Mouse (Mus musculus) urinary bladder, postnatal 14 days (tissue): Measurements from ENCODE around the gene Ppp1r14d.
A peak's percentile ranks its signal among the peaks of the same experiment; 100 is the strongest.

Source experiments
- DNase-seq: peaks from one replicate; pipeline ENCODE4 v3.0.0; 2021; ENCODE audit warnings: low spot score

Gene Ppp1r14d

DNA sequence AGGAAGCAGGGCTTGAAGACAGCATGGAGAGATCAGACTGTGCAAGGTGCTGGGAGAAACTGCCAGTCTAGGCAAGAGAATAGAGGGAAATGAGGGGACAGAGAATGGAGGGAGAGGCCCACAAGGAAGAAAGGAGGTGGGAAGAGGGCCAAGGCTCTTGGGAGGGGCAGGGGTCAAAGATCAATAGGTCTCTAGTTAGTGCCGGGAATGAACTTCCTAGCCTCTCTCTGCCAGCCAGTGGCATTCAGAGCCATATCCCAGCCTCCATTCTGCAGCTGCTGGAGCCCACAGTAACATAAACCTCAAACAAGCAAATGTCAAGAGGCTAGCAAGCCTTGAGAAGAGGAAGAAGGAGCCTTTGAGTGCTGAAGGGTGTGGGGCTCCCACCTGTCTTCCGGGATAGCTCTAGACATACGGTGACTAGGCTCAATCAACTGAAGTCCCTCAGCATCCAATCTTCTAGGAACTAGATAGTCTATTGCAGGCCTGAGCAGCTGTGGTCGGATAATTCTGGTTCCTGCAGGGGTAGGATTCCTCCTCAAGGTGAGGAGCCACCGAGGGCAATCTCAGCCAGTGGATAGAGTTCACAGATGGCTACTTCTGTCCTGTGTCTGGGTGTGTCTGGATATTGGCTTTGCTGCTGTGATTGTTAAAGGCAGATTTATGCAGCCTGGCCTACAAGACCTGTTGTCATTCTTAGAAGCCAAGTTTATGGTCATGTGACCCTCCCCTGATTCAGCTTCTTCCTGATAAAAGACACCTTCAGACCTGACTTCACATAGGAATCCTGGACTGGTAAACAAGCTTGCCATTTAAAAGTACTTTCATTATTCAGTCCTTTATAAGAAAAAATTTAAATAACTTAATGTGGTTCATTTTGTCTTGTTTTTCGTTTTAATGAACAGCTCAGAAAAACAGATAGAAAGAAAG is at the start of gene Ppp1r14d:
Gene Ppp1r14d (minus strand): TSS at position 132 of the 930 bp plus-strand sequence.
- DNase-seq, result no peak

DNA sequence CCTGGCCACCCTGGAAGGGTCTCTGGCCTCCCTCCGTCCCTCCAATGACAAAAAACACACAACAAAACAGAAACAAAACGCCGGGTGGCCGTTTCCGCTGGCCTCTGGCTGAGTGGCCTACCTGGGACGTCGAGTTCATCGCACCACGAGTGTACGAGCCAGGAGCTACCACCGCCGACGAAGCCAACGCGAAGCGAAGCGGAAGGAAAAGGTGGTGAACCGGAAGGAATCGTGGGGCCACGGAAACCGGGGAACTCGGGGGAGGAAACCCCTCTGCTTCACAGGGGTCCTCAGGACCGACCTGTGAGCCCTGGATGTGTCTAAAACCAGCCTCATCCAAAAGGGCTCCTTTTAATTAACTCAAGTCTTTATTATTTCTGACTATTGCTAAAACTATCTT is 48.1 kb upstream of the Ppp1r14d start:
- DNase-seq, result no peak

DNA sequence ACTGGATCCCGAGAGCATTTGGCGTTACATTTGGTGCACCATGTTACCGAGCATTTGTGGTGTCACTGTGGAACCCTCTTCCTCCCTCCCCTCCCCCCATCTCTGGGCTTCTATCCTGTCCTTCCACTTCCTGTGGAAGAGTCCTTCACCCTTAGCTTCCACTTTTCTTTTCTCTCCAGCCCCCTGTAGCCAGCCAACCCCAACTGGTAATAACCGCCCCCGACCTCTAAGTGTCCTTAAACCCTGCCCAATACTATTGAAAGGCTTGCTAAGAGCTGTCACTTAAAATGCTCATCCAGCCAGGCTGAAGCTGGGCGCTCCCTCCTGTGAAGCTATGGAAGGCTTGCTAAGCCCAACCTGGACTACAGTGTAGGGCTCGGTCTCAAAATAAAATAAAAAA is 47.2 kb upstream of the Ppp1r14d start:
- no peak for DNase-seq

DNA sequence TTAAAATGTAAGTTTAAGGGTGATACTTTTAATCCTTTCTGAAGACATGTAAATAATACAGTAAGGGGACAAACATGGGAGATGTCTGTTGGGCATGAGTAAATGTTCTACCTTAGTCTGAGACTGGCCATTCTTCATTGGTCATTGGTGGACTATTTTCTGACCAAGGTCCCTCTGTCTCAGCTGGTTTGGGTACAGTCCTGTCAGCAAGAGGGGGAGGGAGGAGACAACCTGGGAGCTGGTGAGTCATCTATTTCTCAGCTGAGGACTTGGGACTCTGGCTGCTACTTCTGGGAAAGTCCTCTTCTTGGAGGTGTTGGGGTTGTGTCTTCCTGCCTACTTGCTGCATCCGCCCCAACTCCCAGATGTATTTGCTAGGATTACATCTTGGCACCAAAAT is 44.4 kb upstream of the Ppp1r14d start:
- no peak for DNase-seq

DNA sequence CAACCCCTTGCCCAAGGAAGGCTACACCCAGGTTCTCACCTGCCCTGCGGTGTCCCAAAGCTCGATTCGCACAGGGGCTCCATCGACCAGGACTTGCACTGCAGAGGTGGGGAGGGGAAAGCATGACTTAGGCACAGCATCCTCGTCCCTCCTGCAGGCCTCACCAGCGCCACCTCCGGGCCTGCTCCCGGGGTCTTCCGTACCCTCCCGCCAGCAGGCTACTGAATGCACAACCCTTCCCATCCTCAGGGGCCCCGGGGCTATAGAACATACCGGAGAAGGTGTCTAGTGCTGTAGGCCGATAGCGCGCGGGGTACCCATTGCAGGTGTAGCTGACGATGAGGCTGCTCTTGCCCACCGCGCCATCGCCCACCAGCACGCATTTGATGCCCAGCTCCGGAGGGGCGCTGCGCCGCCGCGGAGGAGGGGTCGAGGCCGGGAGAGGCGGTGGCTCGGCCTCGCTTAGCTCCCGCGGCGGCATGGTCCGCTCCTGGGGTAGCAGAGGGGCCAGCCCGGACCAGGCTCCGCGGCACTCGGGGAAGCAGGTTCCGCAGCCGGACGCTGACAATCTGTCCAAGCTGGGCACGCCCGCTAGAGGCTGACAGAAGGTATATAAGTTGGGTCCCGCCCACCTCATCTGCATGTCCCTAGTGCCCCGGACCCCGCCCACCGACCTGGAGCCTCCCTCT is 41.1 kb upstream of the Ppp1r14d start, which contains the start of gene Rhov:
Gene Rhov (minus strand): TSS at position 630 of the 689 bp plus-strand sequence.
- DNase-seq, result peak; percentile 86

DNA sequence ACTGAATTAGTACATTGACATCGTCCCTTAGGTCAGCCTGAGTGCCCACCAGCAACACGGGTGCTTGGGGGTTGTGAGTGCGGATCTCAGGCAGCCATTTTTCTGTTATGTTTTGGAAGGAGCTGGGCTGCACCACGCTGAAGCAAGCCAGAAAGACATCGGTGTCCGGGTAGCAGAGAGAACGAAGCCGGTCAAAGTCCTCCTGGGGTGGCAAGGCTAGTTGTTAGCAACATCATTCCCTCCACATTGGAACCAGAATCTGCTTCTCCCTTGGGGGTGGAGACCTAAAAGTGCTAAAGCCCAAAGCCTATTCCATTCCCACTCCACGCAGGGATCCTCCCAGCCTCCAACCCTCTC is 40.6 kb upstream of the Ppp1r14d start:
- no peak for DNase-seq

DNA sequence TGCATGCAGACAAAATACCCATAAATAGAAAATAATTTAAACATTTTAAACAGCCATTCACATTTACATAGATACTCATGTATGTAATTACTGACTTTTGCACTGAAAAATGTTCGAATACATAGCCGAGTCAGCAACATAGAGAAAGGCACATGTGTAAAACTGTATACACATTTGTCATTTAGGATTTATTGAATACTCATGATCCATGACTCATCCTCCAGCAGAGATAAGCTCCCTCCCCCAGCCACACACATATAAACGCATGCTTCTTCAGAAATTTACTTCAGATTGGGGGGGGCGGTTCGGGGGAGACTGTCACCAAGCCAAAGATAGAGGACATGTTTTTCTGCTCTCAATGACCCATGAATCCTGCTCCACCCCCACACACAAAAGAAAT is 34.1 kb upstream of the Ppp1r14d start:
- no peak for DNase-seq

DNA sequence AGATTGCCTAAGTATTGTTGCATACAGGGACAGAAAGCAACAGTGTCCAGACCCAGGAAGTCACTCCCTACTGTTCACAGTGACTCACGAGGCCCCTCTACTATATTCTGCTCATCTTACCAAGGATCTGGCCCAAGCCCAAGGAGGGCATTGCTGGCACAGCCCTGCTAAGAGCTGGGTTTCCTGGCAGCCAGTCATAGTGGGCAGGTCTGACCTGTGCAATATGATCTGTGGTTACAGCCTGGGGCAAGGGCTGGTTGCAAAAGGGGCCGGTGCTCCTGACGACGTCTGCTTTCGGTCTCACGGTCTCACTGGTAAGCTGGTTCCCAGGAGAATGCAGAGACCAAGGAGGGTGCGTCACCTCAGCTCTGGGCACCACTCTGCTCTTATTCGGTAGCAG is 33.3 kb upstream of the Ppp1r14d start:
- DNase-seq, result peak; percentile 87

DNA sequence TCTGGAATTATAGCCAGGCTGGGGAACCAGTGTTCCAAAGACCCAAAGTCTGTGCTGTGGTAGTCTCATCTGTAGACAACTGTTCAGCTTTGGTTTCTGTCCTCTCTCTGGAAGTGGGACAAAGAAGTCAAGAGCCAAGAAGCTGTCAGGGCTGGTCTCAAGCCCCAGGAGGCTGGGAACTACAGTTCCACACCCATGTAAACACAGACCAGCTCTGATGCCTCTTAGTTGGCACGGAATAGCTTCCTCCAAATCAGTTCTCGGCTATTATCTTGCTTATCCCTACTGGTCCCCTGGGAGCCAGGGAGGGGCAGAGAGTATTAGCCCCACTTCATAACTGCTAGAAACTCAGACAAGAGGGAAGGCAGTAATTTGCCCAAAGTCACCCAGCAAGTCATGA is 31.6 kb upstream of the Ppp1r14d start:
- DNase-seq, result no peak

DNA sequence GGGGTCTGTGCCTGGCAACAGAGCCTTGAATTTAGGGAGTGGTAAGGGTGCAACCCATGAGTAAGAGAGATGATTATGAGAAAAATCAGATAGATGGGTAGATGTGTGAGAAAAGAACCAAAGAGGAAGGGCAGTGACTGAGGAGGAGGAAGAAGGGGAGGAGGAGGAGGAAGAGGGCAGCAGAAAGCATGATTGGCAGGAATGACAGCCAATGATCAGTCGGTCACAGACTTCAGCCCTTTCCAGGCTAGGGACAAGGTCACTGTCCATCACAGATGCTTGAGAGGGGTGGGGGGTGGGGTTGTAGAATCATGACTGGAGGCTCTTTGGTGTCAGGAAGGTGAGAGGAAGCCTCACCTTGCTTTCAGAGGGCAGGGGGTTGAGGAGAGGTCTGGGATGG is 30.8 kb upstream of the Ppp1r14d start:
- DNase-seq, result no peak

DNA sequence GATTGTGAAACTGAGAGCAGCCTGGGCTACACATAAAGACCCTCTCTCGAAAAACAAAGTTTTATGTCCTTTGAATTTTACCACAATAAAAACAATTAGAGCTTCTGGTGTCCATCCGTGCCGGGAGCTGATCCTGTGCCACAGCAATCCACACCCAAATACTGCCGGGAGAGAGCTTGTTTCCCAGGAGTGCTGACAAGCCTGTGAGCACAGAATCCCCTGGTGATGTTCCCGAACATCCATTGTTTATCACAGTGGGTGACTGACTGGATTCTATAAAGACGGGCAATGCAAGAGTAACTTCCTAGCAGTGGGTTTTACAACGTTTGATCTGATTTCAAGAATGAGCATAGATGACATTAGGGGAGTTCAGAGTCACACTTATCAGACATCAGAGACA is 25.3 kb upstream of the Ppp1r14d start:
- no peak for DNase-seq

DNA sequence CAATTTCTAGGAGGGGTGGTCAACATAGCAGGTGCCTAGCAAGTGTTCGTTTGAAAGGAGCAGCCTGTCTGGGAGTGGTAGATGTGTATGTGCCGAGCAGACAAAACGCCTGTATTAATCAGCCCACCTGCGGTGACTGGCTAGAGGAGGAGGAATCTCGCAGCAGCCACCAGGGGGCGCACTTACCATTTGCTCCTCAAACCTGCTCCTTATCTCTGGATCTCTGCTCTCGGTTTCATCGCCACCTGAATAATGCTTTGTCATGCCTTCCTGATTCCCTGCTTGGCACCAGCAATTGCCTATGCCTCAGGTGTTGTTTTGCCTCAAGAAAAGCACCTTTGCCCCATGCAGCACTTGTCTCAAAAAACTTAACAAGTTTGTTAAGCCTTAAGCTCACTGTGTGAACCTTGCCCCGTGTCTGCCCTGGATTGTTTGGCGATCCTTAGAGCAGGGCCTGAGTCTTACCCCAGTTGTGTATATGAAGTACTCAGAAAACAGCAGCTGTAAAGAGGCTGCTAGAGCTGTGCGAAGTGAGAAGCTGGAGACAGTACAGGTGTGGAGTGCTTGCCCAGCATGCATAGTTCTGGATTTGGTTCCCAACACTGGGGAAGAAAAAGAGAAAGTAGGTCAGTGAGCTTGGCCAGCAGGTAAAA is 21.2 kb upstream of the Ppp1r14d start:
- peak; percentile 93 for DNase-seq

DNA sequence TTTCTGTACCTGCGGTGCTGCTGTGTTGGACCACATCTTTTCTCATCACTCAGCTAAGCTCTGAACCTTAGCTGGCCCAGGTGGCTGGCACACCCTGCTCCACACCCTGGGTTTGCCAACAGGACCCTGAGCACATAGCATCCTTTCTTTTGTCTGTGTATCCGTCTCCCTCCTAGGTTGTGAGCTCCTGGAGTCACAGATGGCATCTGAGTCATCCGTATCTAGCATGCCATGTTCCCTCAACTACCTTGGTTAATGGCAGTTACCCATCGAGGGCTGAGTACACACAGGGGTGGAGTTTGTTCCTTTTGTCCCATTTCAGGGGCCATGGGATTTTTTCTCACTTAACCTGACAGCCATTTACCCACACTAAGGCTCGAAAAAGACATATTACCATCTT is 20.7 kb upstream of the Ppp1r14d start:
- no peak for DNase-seq

DNA sequence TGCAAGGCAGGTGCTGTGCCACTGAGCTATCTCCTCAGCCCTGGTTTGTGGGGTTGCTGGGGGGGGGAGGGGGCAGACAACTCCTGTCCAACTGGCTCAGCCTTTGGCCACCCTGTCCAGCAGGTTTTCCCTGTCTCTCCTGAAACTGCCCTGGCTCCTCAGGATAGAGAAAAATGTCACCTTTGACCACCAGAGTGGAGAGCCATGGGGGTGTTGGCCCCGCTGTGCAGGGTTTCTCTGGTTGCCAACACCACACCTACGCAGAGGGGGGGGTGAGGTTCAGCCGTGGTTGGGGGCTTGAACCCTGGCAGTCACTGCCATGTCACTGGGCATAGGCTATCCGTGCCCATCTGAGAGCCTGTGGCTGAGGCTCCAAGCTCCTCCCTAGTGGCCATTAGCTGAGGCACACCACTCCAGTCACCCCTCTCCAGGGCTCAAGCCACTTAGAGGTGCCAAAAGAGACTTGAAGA is 19.9 kb upstream of the Ppp1r14d start:
- DNase-seq, result peak; percentile 72

DNA sequence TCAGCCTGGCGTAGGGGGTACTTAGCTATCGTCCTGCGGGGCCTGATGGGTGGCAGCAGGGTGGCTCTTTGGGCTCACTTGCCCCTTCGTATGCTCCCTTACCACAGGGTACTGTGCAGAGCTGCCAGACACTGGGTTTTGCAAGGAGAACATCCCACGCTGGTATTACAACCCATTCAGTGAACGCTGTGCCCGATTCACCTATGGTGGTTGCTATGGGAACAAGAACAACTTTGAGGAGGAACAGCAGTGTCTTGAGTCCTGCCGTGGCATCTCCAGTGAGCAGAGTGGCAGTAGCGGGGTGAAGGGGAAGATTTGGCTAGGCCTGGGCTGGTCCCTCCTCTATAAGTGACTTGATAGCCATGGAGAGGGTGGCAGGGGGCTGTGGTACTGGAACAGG is 18.2 kb upstream of the Ppp1r14d start:
- DNase-seq, result no peak

DNA sequence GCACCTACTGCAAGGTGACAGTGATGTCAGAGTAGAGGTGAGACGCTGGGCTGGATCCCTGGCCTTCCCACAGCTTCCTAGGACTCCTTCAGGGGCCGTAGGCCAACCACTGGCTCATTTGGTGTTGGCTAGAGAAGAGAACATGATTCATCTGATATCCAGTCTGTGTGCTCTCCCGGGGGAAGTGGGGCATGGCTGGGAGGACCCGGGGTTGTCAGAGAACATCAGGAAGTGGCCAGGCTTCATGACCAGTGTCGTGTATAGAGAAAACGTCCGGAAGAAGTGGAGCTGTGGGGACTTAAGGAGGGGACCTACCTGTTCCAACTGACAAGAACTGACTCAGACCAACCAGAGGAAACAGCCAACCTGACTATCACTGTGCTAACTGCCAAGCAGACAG is 15.5 kb upstream of the Ppp1r14d start:
- no peak for DNase-seq

DNA sequence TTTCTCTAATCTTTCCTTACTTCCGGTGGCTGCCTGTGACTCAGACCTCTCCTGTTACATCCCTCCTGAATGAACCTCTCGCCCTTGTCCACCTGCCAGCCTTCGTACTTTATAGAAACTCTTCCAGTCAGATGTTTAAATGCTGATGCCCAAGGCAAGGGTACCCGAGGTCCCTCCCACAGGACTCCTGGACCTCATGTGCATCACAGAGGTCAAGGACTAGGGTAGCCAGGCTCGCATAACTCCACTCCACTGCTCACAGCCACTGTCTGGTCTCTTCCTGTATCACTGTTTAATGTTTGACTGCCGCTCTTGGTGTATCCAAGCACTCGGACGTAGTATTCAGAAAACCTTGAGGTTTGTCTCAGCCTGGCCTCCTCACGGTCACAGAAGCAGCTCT is 12.8 kb upstream of the Ppp1r14d start:
- DNase-seq, result no peak

DNA sequence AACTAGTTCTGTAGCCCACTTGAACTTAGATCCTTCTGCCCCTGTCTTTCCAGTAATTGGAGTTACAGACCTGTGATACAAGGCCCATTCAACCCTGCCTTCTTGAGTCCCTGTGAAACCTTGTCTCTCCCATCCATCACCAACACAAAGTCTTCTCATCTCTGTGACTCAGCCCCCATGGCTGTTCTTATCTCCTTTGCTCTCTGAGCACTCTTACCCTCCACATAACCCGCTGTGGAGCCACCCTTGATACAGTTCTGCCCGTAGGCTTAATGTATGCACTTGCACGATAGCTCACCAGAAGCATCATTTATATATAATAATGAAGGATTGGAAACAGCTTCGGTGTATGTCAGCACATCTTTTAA is 11.1 kb upstream of the Ppp1r14d start:
- no peak for DNase-seq

DNA sequence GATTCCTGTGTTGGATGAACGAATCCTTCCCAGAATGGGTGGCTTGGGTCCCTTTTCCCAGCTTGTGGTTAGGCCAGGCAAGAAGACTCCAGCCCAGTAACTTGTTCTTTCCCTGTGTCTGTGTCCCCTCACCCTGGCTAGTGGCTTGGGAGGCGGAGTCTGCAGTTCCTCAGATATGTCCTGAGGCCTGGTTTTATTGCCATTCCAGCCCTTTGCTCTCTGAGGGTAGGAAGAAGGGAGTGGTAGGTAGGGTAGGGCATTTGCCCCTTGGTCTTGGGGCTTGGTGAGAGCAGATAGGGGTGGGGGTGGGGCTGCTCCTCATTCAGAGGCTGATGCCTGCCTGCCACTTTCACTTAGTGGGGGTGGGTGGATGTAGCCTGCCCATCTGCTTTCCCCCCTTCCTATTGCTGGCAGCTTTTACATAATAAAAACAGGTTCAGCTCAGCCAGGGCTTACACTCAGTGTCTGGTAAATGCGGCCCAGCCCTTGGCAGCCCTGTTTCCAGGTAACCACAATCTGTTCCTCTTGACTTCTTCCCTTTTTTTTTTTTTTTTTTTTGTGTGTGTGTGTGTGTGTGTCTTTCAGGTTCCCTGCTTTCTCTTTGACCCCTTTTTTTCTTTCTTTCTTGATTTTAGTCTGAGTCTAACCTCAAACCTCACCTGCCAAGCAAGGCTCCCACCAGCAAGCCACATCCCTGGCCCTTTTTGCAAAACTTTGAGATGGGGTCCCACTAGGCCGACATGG is 10.5 kb upstream of the Ppp1r14d start:
- DNase-seq, result no peak

DNA sequence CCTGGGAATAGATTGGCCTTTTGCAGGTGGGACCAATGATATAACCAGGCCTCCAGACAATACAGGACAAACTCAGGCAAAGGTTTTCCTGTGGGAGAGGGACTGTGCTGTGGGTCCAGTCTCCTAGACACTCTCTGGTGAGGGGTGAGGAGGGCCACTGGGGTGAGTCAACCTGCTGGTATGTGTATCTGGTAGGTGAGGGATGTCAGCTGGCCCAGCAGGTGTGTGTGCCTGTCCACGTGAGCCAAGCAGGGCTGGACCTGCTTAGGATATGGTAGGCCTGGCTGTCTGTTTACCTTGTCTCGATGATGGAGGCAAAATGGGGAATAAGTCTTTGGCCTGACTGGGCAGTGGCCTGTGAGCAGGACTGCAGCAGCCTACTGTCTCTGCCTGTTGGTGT is 9.0 kb upstream of the Ppp1r14d start:
- peak; percentile 78 for DNase-seq

DNA sequence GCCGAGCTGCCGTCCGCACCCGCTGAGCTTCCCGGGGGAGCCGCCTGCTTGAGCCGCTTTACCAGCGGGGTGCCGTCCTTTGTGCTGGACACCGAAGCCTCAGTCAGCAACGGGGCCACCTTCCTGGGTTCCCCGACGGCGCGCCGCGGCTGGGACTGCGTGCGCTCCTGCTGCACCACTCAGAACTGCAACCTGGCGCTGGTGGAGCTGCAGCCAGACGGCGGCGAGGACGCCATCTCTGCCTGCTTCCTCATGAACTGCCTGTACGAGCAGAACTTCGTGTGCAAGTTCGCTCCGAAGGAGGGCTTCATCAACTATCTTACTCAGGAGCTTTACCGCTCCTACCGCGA is 8.1 kb upstream of the Ppp1r14d start:
- peak; percentile 21 for DNase-seq

DNA sequence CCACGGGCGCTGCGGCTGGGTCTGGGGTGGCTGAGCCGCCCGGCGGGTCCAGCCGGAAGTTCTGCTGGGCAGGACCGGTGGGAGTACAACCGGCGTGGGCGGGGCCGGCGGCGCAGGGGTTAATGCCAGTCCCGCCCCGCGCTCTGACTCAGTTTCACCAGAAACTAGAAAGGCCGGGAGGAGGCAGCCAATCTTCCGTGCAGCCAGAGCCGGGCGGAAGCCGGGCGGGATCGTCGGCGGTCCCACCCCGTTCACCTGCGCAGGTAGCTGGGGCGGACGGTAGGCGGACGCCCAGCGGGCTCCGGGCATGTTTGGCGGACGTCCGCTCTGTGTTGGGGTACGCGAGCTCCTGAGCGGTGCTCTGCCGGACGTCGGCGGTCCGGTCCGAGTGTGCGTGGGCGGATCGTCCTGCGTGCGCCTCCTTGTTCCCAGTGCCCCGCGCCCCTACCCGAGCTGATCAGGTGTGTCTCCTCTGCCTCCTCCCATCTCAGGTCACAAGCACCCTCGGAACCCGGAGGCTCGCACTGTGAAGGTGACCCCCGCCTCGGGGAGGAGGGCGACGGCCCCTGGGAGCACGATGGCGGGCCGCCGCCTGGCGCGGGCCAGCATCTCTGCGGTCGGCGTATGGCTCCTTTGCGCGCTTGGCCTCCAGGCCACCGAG is 7.6 kb upstream of the Ppp1r14d start, which contains the start of gene Spint1:
Gene Spint1 (plus strand): TSS at position 153 of the 661 bp plus-strand sequence.
- peak; percentile 81 for DNase-seq
